Mouse (Mus musculus) heart, embryonic 16.5 days (tissue): ENCODE results near the gene Atg7. TPM values are rescaled to one million over a fixed set of nuclear protein-coding genes. Genes with fewer than 3 reads are reported as not detected.
A peak's percentile ranks its signal among the peaks of the same experiment; 100 is the strongest.

ENCODE experiments used
- ATAC-seq: fragments of 200-750 bp; cut with Nextera tagmentation; replicated peaks from 2 replicates; pipeline ENCODE4 v1.8.0; 2017; ENCODE audit warnings: moderate number of reproducible peaks; ENCODE audit not compliant: insufficient read depth, low FRiP score; ENCODE audit errors: extremely low read depth
- H3K27ac ChIP-seq: fragments of 300-500 bp; sonication (generic); 2 replicates; pipeline ENCODE4 v1.5.1; 2014; ENCODE audit warnings: mild to moderate bottlenecking, low read length, control low read depth, moderate library complexity
- H3K27me3 ChIP-seq: fragments of 300-500 bp; sonication (generic); 2 replicates; pipeline ENCODE4 v1.6.1; 2014; ENCODE audit warnings: low read length, mixed read lengths; ENCODE audit not compliant: control insufficient read depth, insufficient read depth
- H3K36me3 ChIP-seq: fragments of 300-500 bp; sonication (generic); 2 replicates; pipeline ENCODE4 v1.6.1; 2014; ENCODE audit not compliant: control insufficient read depth, insufficient read depth
- H3K4me1 ChIP-seq: fragments of 300-500 bp; sonication (generic); 2 replicates; pipeline ENCODE4 v1.6.1; 2014; ENCODE audit warnings: low read length, mixed read lengths; ENCODE audit not compliant: control insufficient read depth, insufficient read depth
- H3K4me2 ChIP-seq: fragments of 300-500 bp; sonication (generic); 2 replicates; pipeline ENCODE4 v1.6.1; 2014; ENCODE audit warnings: low read depth, mild to moderate bottlenecking, control low read depth, low read length
- H3K4me3 ChIP-seq: fragments of 300-500 bp; sonication (generic); 2 replicates; pipeline ENCODE4 v1.5.1; 2014; ENCODE audit warnings: mild to moderate bottlenecking, control low read depth, low read length
- H3K9ac ChIP-seq: fragments of 300-500 bp; sonication (generic); 2 replicates; pipeline ENCODE4 v1.6.1; 2014; ENCODE audit warnings: low read length, control low read depth
- H3K9me3 ChIP-seq: fragments of 300-500 bp; sonication (generic); replicated peaks from 2 replicates; pipeline ENCODE4 v1.6.1; 2016; ENCODE audit warnings: low read length; ENCODE audit not compliant: control insufficient read depth
- WGBS: fragments of 180-500 bp; shearing (Covaris S2); extraction: QIAGEN DNeasy Blood & Tissue Kit; methylation state at CpG from one replicate; pipeline ENCODE4 v1.1.7; 2014; 5-methylcytosine and 5-hydroxymethylcytosine counted together
- polyA plus RNA-seq: library from polyadenylated mRNA; unstranded; fragments of >200 nt; fragmentation: Nextera tagmentation; extraction: Ambion mirVana; gene quantifications from 2 replicates; pipeline ENCODE4 v1.2.1, GENCODE M21; 2015

Atg7 gene
- polyA plus RNA-seq, 1 experiment from 2014 or later, result 17.1 TPM

DNA sequence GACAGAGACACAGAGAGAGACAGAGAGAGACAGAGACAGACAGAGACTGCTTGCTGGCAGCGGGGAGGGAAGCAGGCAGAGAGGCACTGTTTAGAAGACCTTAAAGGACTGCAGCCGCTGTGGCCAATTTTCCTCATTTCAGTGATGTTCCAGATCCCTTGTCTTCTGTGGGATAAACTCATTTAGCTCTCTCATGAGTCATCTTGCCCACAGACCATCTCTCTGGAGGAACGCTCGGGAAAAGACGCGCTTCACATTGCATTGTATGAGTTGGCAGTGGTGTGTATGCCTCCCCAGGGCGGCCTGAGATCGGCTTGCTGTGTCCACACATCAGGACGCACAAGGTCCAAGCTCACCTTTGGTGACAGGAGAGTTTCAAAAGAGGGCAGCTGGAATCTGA lies 151.8 kb downstream of the Atg7 start:
- ATAC-seq, result no peak
- Histone ChIP-seq H3K36me3 (no peaks in the 10 kb centered on the region), H3K27me3 (no peaks in the 10 kb centered on the region), H3K4me1 (peaks cover 11% of the 10 kb centered on the region), H3K4me3 (no peak overlapping the region), H3K4me2 (no peak overlapping the region), H3K27ac (no peak overlapping the region), H3K9me3 (no peaks in the 10 kb centered on the region), H3K9ac (no peak overlapping the region)
- WGBS, result 94% methylated on average over 9 of the region's 9 CpGs

DNA sequence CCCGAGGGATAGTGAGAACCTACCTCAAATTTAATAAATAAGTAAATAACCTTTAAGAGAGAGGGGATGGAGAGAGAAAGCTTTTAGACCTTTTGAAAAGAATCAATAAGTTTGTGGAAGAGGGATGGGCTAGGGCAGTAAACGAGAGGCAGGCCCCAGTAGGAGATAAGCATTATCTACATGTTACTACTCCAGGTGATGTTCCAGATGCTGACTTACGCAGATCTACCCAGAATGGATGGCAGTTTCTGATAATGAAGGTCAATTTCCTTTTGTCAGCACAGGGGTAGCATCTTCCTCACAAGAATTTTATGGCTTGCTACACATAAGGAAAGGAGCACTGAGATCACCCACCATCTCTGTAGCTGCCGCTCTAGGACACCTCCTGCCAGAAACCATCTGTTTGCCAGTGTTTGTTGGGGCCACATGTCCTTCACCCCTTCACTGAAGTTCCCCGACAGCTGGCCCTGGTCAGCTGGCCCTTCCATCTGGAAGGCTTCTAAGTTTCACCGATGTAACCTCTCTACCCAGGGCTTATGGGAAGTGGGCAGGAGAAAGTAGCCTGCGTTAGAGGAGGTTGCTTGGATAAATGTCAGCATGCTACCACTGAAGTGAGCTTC lies 152.9 kb downstream of the Atg7 start:
- Histone ChIP-seq H3K4me2 (no peak overlapping the region), H3K27ac (no peak overlapping the region), H3K27me3 (no peaks in the 10 kb centered on the region), H3K4me3 (no peak overlapping the region), H3K4me1 (peaks cover 12% of the 10 kb centered on the region), H3K36me3 (no peaks in the 10 kb centered on the region), H3K9me3 (no peaks in the 10 kb centered on the region), H3K9ac (no peak overlapping the region)
- ATAC-seq, result no peak
- 80% methylated on average over 7 of the region's 7 CpGs for WGBS

DNA sequence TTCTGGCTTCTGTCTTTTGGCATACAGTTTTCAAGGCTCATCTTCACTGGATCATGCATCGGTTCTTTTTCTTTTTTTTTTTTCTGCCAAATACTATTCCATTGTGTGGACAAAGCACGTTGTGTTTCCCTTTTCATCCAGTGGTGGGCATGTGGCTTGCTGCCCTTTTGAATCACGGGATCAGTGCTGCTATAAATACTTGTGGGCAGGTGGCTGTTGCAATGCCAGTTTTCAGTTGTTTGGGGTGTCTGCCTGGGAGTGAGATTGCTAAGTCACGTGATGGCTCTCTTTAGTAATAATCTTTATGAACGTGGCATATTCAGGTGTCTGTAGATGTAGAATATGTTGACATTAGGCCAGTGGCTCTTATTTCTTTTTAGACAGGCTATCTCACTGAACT lies 155.0 kb downstream of the Atg7 start:
- no peak for ATAC-seq
- Histone ChIP-seq H3K36me3 (no peaks in the 10 kb centered on the region), H3K4me1 (peaks cover 16% of the 10 kb centered on the region), H3K4me3 (no peak overlapping the region), H3K27me3 (no peaks in the 10 kb centered on the region), H3K9me3 (no peaks in the 10 kb centered on the region), H3K27ac (no peak overlapping the region), H3K4me2 (no peak overlapping the region), H3K9ac (no peak overlapping the region)
- 56% methylated on average over 5 of the region's 5 CpGs for WGBS

DNA sequence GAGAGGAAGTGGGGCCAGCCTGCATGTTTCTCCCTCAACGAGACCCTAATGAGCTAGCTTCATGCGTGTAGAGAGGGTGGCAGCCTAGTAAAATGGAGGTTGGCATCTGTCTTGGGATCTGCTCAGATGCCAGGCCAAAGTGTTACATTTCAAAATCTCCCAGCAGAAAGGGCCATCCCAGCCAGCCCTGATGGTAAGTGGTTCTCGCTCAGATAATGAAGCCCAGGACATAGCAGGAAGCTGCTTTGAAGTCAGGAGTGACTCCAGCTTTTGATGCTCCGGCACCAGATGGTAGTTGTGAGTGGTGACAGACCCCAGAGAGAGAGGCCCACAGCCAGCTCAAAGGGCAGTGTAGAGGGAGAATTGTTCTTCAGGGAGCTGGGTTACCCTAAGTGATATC lies 155.8 kb downstream of the Atg7 start:
- 50% methylated on average over 4 of the region's 4 CpGs for WGBS
- no peaks in the 10 kb centered on the region for H3K36me3 ChIP-seq

DNA sequence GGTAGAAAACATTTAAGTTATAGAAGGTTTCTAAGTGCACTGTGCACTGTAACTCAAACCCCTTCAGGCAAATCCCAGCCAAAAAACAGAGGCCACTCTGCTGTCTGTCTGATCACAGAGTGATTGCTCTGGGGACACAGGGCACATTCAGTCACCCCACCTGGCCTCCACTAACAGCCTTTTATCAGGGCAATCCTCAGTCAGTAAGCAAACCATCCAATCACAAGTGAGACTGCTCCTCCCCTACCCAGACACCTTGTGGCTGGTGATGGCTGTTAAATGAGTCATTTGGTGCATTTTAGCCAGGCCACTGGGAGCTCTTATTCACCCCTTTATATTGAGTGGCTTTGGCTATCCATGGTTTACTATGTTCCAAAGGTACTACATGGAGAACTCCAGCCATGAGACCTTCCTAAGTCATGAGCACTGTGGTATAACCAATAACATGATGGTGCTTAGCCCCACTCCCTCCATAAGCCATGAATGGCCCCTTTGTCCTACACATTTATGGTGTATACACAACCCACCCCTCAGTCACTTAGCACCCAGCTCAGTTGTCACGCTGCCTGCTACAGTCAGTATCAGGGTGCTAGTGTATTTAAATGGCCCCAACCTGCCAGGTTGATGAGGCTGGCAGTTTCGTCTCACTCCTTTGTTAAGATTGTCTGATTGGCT lies 157.5 kb downstream of the Atg7 start:
- 28% methylated on average over 2 of the region's 2 CpGs for WGBS
- no peaks in the 10 kb centered on the region for H3K27me3 ChIP-seq
- H3K4me2 ChIP-seq, result no peak overlapping the region
- no peak overlapping the region for H3K4me3 ChIP-seq
- H3K4me1 ChIP-seq, result peaks cover 16% of the 10 kb centered on the region
- no peak overlapping the region for H3K27ac ChIP-seq
- no peaks in the 10 kb centered on the region for H3K9me3 ChIP-seq
- no peaks in the 10 kb centered on the region for H3K36me3 ChIP-seq
- H3K9ac ChIP-seq, result no peak overlapping the region
- ATAC-seq, result 0 out of 2 replicates have a peak, but pooled peaks have one; percentile 23

More for the DNA sequence above, 155.8 kb downstream of the Atg7 start:
- H3K9ac ChIP-seq, result no peak overlapping the region
- H3K27ac ChIP-seq, result no peak overlapping the region
- peaks cover 16% of the 10 kb centered on the region for H3K4me1 ChIP-seq
- no peaks in the 10 kb centered on the region for H3K27me3 ChIP-seq
- H3K4me2 ChIP-seq, result no peak overlapping the region
- no peak overlapping the region for H3K4me3 ChIP-seq
- no peak for ATAC-seq
- no peaks in the 10 kb centered on the region for H3K9me3 ChIP-seq

DNA sequence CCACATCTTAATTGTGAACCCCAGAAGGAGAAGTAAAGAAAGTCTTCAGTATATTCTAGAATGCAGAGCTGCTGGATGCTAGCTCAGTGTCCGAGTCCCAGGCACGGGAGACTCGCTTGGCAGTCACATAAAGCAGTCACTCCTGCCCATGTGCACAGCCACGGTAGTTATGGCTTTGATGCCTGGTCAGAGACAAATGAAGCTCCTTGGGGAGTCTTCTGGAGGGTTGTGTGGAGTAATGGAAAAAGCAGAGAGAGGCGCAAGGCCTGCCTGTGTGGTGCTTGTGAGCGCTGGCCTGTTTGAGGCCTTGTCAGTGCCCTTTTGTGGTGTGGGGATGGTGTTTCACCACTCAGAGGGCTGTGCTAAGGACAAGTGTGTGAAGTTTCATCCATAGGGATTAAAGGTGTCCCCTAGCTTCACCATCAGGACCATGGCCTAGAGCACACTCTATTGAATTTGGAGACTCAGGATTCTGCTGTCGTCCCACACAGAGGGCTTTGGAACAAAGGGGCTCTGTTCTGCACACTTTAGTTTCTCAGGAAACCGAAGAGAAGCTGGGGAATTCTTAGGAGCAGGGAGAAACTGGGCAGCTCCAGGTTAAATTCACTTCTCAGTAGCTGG lies 161.1 kb downstream of the Atg7 start:
- no peak overlapping the region for H3K9ac ChIP-seq
- peaks cover 5% of the 10 kb centered on the region; the same call in 1 of the 2 replicates for H3K4me1 ChIP-seq
- WGBS, result 80% methylated on average over 8 of the region's 8 CpGs
- no peak overlapping the region for H3K27ac ChIP-seq
- no peaks in the 10 kb centered on the region for H3K36me3 ChIP-seq
- no peak overlapping the region for H3K4me2 ChIP-seq
- no peak overlapping the region for H3K4me3 ChIP-seq
- no peaks in the 10 kb centered on the region for H3K27me3 ChIP-seq
- H3K9me3 ChIP-seq, result no peaks in the 10 kb centered on the region
- ATAC-seq, result no peak

DNA sequence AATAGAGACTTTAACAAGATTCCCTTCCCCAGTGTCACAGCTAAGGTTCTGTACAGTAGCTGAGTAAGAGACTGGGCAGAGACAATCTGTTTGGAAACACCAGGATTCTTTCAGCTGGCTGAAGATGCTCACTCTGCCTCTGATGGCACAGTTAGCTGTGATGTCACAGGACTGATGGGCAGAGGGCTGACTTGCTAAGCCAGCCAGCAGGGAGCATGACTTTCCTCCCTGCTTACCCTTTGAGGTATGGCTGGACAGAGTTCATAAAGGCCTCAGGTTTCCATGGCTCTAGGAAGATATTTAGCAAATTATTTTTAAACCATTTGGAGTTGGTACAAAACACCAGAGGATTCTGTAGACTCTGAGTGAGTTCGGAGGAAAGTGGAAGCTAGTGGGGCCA lies 162.0 kb downstream of the Atg7 start:
- no peak overlapping the region for H3K4me2 ChIP-seq
- no peak for ATAC-seq
- H3K27ac ChIP-seq, result no peak overlapping the region
- H3K27me3 ChIP-seq, result no peaks in the 10 kb centered on the region
- H3K9ac ChIP-seq, result no peak overlapping the region
- no peaks in the 10 kb centered on the region for H3K36me3 ChIP-seq
- H3K4me3 ChIP-seq, result no peak overlapping the region
- 0 out of 2 replicates have a peak, but pooled peaks cover 5% of the 10 kb centered on the region for H3K4me1 ChIP-seq
- no peaks in the 10 kb centered on the region for H3K9me3 ChIP-seq
- WGBS, result 65% methylated on average over 1 of the region's 1 CpGs

DNA sequence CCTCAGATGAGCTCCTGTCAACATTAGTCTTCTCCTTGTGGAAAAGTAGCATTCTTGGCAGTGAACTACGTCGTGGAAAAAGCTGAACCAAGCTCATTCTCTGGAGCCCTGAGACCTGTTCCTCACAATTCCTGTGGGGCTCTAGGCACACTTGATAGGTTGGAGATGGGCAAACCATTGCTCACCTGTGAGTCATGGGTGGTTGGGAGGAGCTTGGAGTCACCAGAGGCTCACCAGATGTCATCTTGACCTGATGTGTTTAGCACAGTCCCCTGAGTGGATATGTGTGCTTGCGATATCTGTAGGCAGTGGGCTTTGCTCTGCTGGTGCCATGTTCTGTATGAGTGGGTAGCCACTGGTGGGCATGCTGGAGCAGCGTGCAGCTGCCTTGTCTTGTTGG lies 163.0 kb downstream of the Atg7 start:
- Histone ChIP-seq H3K36me3 (no peaks in the 10 kb centered on the region), H3K4me1 (0 out of 2 replicates have a peak, but pooled peaks cover 2% of the 10 kb centered on the region), H3K27ac (no peak overlapping the region), H3K9me3 (no peaks in the 10 kb centered on the region), H3K4me3 (no peak overlapping the region), H3K27me3 (no peaks in the 10 kb centered on the region), H3K9ac (no peak overlapping the region), H3K4me2 (no peak overlapping the region)
- 83% methylated on average over 4 of the region's 4 CpGs for WGBS
- no peak for ATAC-seq

DNA sequence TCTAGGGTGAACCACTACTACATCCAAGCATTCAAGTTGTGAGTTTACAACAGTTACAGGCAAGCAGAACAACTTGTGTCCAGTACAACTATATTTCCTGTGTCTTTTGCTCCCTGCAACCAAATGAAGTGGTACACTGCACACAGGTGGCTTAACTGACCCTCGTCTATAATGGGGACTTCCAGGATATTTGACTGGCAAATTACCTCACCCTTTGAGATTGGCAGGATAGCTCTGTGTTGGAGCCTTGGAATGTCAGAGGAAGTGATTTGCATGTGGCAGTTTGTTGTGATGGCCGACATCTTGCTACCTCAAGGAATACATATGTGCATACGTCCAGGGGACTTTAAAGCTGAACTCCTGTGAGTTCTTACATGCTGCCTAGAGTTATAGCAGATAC lies 164.6 kb downstream of the Atg7 start:
- H3K9me3 ChIP-seq, result no peaks in the 10 kb centered on the region
- H3K27ac ChIP-seq, result no peak overlapping the region
- no peaks in the 10 kb centered on the region for H3K27me3 ChIP-seq
- WGBS, result 81% methylated on average over 3 of the region's 3 CpGs
- no peak overlapping the region for H3K4me2 ChIP-seq
- no peak for ATAC-seq
- no peak overlapping the region for H3K9ac ChIP-seq
- H3K4me1 ChIP-seq, result no peaks in the 10 kb centered on the region
- no peaks in the 10 kb centered on the region for H3K36me3 ChIP-seq
- no peak overlapping the region for H3K4me3 ChIP-seq
